Mouse (Mus musculus) spleen, adult 10 weeks (tissue): ENCODE measurements around the gene Wnt4. TPM values are rescaled to one million over a fixed set of nuclear protein-coding genes. Genes with fewer than 3 reads are reported as not detected.

ENCODE experiments used
- polyA plus RNA-seq: library from polyadenylated mRNA; stranded (reverse); fragments of 350-450 nt; fragmentation: Illumina TruSeq; extraction: RNeasy Lipid Tissue Mini Kit (QIAGEN cat#74804); gene quantifications from one replicate; pipeline ENCODE4 v1.2.3, GENCODE M21; 2015; ENCODE audit warnings: low replicate concordance; ENCODE audit not compliant: insufficient read depth

Wnt4 gene
- not detected for polyA plus RNA-seq

DNA sequence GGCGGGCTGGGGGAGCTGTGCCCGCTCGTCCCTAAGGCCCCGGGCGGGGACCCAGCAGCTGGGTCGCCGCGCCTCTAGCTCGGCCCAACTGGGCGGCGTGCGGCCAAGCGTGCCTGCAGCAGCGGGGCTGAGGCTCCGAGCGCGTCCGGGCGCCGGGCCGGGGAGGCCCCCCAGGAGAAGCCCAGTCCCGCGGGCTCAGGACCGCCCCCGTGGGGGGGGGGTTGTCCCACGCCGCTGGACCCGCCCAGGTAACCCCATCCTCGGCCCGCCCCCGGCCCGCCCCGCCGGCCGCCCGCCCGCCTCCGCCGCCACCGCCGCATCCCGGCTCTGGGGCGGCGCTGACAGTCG, at the start of gene Wnt4:
TSS of gene Wnt4 (plus strand) at position 324 of the 348 bp plus-strand sequence.

Other genes with a start within 250 kb of the Wnt4 start
- 7.6 TPM for gene Zbtb40, start 228.7 kb upstream of the Wnt4 start, polyA plus RNA-seq
- gene Cdc42, start 80.2 kb downstream of the Wnt4 start, polyA plus RNA-seq = 788 TPM
- gene Cela3a, start 132.3 kb downstream of the Wnt4 start, polyA plus RNA-seq = not detected
- gene Cela3b, start 153.1 kb downstream of the Wnt4 start, polyA plus RNA-seq = 2.5 TPM
- gene 1700013G24Rik, start 175.8 kb downstream of the Wnt4 start, polyA plus RNA-seq = not detected
- 2.9 TPM for gene Hspg2, start 191.3 kb downstream of the Wnt4 start, polyA plus RNA-seq